Mouse (Mus musculus) C2C12 (cell line): ENCODE measurements at regions not wholly inside any gene's neighbourhood (a gene's known extent, or its start where the extent isn't known, plus 50 kb on each side); places are given as distances from the start of the nearest gene placed in this dataset.

Source experiments
- H3K27me3 ChIP-seq: one replicate; pipeline ENCODE4 v1.6.1; 2011; ENCODE audit not compliant: control insufficient read depth, insufficient read depth, insufficient read length
- H3K36me3 ChIP-seq: one replicate; pipeline ENCODE4 v1.6.1; 2011; ENCODE audit not compliant: control insufficient read depth, insufficient read depth
- H3K4me3 ChIP-seq: one replicate; pipeline ENCODE4 v1.5.1; 2011; ENCODE audit warnings: mild to moderate bottlenecking, control low read depth; ENCODE audit not compliant: poor library complexity, insufficient read depth, severe bottlenecking
- H3K79me2 ChIP-seq: one replicate; pipeline ENCODE4 v1.6.1; 2011; ENCODE audit not compliant: control insufficient read depth, insufficient read depth
- H3K79me3 ChIP-seq: one replicate; pipeline ENCODE4 v1.6.1; 2011; ENCODE audit warnings: low read depth, control low read depth
- H3ac ChIP-seq: one replicate; pipeline ENCODE3; 2011; ENCODE audit warnings: low read depth; ENCODE audit not compliant: control insufficient read depth, insufficient read length
- CEBPB ChIP-seq: IDR thresholded peaks from one replicate; pipeline ENCODE4 v1.6.1; 2011; ENCODE audit warnings: low read depth, mild to moderate bottlenecking, control low read depth, moderate library complexity
- CTCF ChIP-seq: IDR thresholded peaks from one replicate; pipeline ENCODE4 v1.5.1; 2011; ENCODE audit not compliant: control insufficient read depth, insufficient read depth, insufficient read length
- FOSL1 ChIP-seq: IDR thresholded peaks from one replicate; pipeline ENCODE4 v1.8.0; 2011; ENCODE audit warnings: mild to moderate bottlenecking, low read length; ENCODE audit not compliant: poor library complexity, insufficient read depth, severe bottlenecking
- MAX ChIP-seq: IDR thresholded peaks from one replicate; pipeline ENCODE4 v1.6.1; 2011; ENCODE audit warnings: mild to moderate bottlenecking, control low read depth
- MYOD1 ChIP-seq: IDR thresholded peaks from one replicate; pipeline ENCODE4 v1.6.1; 2011; ENCODE audit warnings: low read depth; ENCODE audit not compliant: control insufficient read depth, insufficient read length
- MYOG ChIP-seq: IDR thresholded peaks from one replicate; pipeline ENCODE4 v1.6.1; 2011; ENCODE audit not compliant: control insufficient read depth, insufficient read length; ENCODE audit errors: extremely low read depth
- USF1 ChIP-seq: IDR thresholded peaks from one replicate; pipeline ENCODE4 v1.6.1; 2011; ENCODE audit warnings: low read depth, mild to moderate bottlenecking, control low read depth, moderate library complexity

GRCm38 (mm10) chr11:71497863-71498262, 251.9 kb upstream of the Wscd1 start:
- TF ChIP-seq MYOG (no peak), USF1 (no peak), MAX (no peak), CEBPB (no peak), FOSL1 (no peak), CTCF (no peak), MYOD1 (no peak)
- Histone ChIP-seq H3ac (no peak overlapping the region), H3K27me3 (no peaks in the 10 kb centered on the region), H3K4me3 (no peak overlapping the region), H3K36me3 (no peaks in the 10 kb centered on the region), H3K79me3 (no peaks in the 10 kb centered on the region), H3K79me2 (no peaks in the 10 kb centered on the region)

- Histone ChIP-seq H3K27me3 (no peaks in the 10 kb centered on the region), H3K4me3 (no peak overlapping the region), H3K79me3 (no peaks in the 10 kb centered on the region), H3K36me3 (no peaks in the 10 kb centered on the region), H3ac (no peak overlapping the region), H3K79me2 (no peaks in the 10 kb centered on the region)
- TF ChIP-seq MYOD1 (no peak), USF1 (no peak), FOSL1 (no peak), CEBPB (no peak), MAX (no peak), CTCF (no peak), MYOG (no peak)
These were observed 251.4 kb upstream of the Wscd1 start for GRCm38 (mm10) chr11:71498299-71498698.

- Histone ChIP-seq H3K4me3 (no peak overlapping the region), H3K79me2 (no peaks in the 10 kb centered on the region), H3K36me3 (no peaks in the 10 kb centered on the region), H3K27me3 (no peaks in the 10 kb centered on the region), H3K79me3 (no peaks in the 10 kb centered on the region), H3ac (no peak overlapping the region)
- TF ChIP-seq CTCF (no peak), USF1 (no peak), FOSL1 (no peak), MYOG (no peak), CEBPB (no peak), MYOD1 (no peak), MAX (no peak)
These were observed 247.6 kb upstream of the Wscd1 start for GRCm38 (mm10) chr11:71502156-71502555.

- Histone ChIP-seq H3K36me3 (no peaks in the 10 kb centered on the region), H3K79me2 (no peaks in the 10 kb centered on the region), H3K27me3 (no peaks in the 10 kb centered on the region), H3ac (no peak overlapping the region), H3K4me3 (no peak overlapping the region), H3K79me3 (no peaks in the 10 kb centered on the region)
- no peak for TF ChIP-seq CTCF
- no peak for TF ChIP-seq USF1
- TF ChIP-seq MYOG, result no peak
- no peak for TF ChIP-seq FOSL1
- TF ChIP-seq CEBPB, result no peak
- no peak for TF ChIP-seq MYOD1
- TF ChIP-seq MAX, result no peak
These were observed 237.3 kb upstream of the Wscd1 start for GRCm38 (mm10) chr11:71512271-71513066.

- no peaks in the 10 kb centered on the region for H3K36me3 ChIP-seq
- no peaks in the 10 kb centered on the region for H3K27me3 ChIP-seq
- H3ac ChIP-seq, result no peak overlapping the region
- H3K4me3 ChIP-seq, result no peak overlapping the region
- H3K79me3 ChIP-seq, result no peaks in the 10 kb centered on the region
- no peak for TF ChIP-seq MAX
- TF ChIP-seq MYOD1, result no peak
- no peak for TF ChIP-seq CTCF
- TF ChIP-seq FOSL1, result no peak
- no peak for TF ChIP-seq USF1
- TF ChIP-seq CEBPB, result no peak
- no peak for TF ChIP-seq MYOG
- no peaks in the 10 kb centered on the region for H3K79me2 ChIP-seq
These were observed 236.7 kb upstream of the Wscd1 start for GRCm38 (mm10) chr11:71513067-71513350.

- Histone ChIP-seq H3K4me3 (no peak overlapping the region), H3ac (no peak overlapping the region), H3K79me3 (no peaks in the 10 kb centered on the region), H3K79me2 (no peaks in the 10 kb centered on the region), H3K36me3 (no peaks in the 10 kb centered on the region), H3K27me3 (no peaks in the 10 kb centered on the region)
- no peak for TF ChIP-seq MAX
- TF ChIP-seq CEBPB, result no peak
- TF ChIP-seq MYOD1, result no peak
- no peak for TF ChIP-seq CTCF
- TF ChIP-seq FOSL1, result no peak
- no peak for TF ChIP-seq MYOG
- TF ChIP-seq USF1, result no peak
These were observed 234.5 kb upstream of the Wscd1 start for GRCm38 (mm10) chr11:71515264-71515663.
